Mouse (Mus musculus): ENCODE measurements around the gene Med24. TPM values are rescaled to one million over a fixed set of nuclear protein-coding genes. Genes with fewer than 3 reads are reported as not detected.

Med24 gene
- polyA plus RNA-seq, 1 experiment from 2014 or later = 55.1 TPM

GRCm38 (mm10) chr11:98762756-98763501 is 33.7 kb upstream of the Med24 start:
- DNase-seq (ENCODE audit: low spot score) (no peak), ATAC-seq (replicated peaks; ENCODE audit: insufficient number of reproducible peaks, low FRiP score, low TSS enrichment, low read depth) (no peak)
- Histone ChIP-seq H3K9me3 (replicated peaks; ENCODE audit: control insufficient read depth, low read length) (no peaks in the 10 kb centered on the region), H3K36me3 (replicated peaks; ENCODE audit: control insufficient read depth, insufficient read depth, low read depth, low read length) (peaks cover 5% of the 10 kb centered on the region), H3K9ac (replicated peaks; ENCODE audit: low read length) (no peak overlapping the region), H3K4me3 (ENCODE audit: low read depth, low read length) (no peak overlapping the region), H3K4me2 (ENCODE audit: low read depth, low read length) (no peak overlapping the region), H3K27me3 (ENCODE audit: control insufficient read depth, insufficient read depth, low read length) (no peaks in the 10 kb centered on the region), H3K27ac (replicated peaks; ENCODE audit: low read depth, low read length) (no peak overlapping the region), H3K4me1 (ENCODE audit: control insufficient read depth, insufficient read depth, low read length) (peaks cover 10% of the 10 kb centered on the region; the same call in 1 of the 2 replicates)
- 63% methylated on average over 17 of the region's 17 CpGs for WGBS

GRCm38 (mm10) chr11:98761939-98762338 is 32.7 kb upstream of the Med24 start:
- Histone ChIP-seq H3K4me3 (ENCODE audit: low read depth, low read length) (no peak overlapping the region), H3K27ac (replicated peaks; ENCODE audit: low read depth, low read length) (no peak overlapping the region), H3K4me1 (ENCODE audit: control insufficient read depth, insufficient read depth, low read length) (peaks cover 4% of the 10 kb centered on the region; the same call in 1 of the 2 replicates), H3K4me2 (ENCODE audit: low read depth, low read length) (no peak overlapping the region), H3K27me3 (ENCODE audit: control insufficient read depth, insufficient read depth, low read length) (no peaks in the 10 kb centered on the region), H3K9ac (replicated peaks; ENCODE audit: low read length) (no peak overlapping the region), H3K36me3 (replicated peaks; ENCODE audit: control insufficient read depth, insufficient read depth, low read depth, low read length) (peaks cover 5% of the 10 kb centered on the region), H3K9me3 (replicated peaks; ENCODE audit: control insufficient read depth, low read length) (no peaks in the 10 kb centered on the region)
- no peak for DNase-seq (ENCODE audit: low spot score)
- 88% methylated on average over 4 of the region's 4 CpGs for WGBS
- no peak for ATAC-seq (replicated peaks; ENCODE audit: insufficient number of reproducible peaks, low FRiP score, low TSS enrichment, low read depth)

GRCm38 (mm10) chr11:98756711-98757110 is 27.5 kb upstream of the Med24 start:
- Histone ChIP-seq H3K27me3 (ENCODE audit: control insufficient read depth, insufficient read depth, low read length) (no peaks in the 10 kb centered on the region), H3K4me1 (ENCODE audit: control insufficient read depth, insufficient read depth, low read length) (no peaks in the 10 kb centered on the region; the same call in 1 of the 2 replicates), H3K4me3 (ENCODE audit: low read depth, low read length) (no peak overlapping the region), H3K9me3 (replicated peaks; ENCODE audit: control insufficient read depth, low read length) (no peaks in the 10 kb centered on the region), H3K4me2 (ENCODE audit: low read depth, low read length) (no peak overlapping the region), H3K36me3 (replicated peaks; ENCODE audit: control insufficient read depth, insufficient read depth, low read depth, low read length) (peaks cover 1% of the 10 kb centered on the region; the same call in 1 of the 2 replicates), H3K9ac (replicated peaks; ENCODE audit: low read length) (no peak overlapping the region), H3K27ac (replicated peaks; ENCODE audit: low read depth, low read length) (no peak overlapping the region)
- 84% methylated on average over 12 of the region's 12 CpGs for WGBS
- no peak for DNase-seq (ENCODE audit: low spot score)
- no peak for ATAC-seq (replicated peaks; ENCODE audit: insufficient number of reproducible peaks, low FRiP score, low TSS enrichment, low read depth)

DNA sequence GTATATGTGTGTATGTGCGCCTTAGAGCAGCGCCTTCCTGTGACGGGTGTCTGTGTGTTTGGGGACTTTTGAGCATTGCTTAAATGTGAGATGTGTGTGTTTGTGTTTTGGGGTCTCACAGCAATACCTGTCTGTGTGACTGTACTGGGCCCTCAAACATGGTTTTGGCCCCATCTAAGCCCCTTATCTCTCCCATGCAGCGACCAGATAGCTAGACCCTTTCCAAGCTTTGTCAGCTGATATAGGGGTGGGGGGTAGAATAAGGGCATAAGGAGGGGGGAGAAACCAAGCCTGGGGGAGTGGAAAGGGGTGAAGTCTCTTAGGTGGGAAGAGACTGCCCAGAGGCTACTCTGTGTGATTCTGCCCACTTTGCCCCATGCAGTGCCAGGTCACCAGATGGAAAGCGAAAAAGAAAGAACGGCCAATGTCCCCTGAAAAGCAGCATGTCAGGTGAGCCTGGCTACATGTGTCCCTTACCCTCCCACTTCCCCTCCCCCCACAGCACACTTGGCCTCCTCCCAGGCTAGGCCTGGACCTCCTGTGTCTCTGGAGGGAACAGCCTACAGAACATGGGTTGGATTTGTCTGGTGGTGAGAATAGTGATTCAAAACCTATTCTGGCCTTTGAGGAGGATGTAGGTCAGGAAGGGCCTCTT is 26.6 kb upstream of the Med24 start:
- DNase-seq (ENCODE audit: low spot score) (no peak), ATAC-seq (replicated peaks; ENCODE audit: insufficient number of reproducible peaks, low FRiP score, low TSS enrichment, low read depth) (no peak)
- 92% methylated on average over 6 of the region's 6 CpGs for WGBS

DNA sequence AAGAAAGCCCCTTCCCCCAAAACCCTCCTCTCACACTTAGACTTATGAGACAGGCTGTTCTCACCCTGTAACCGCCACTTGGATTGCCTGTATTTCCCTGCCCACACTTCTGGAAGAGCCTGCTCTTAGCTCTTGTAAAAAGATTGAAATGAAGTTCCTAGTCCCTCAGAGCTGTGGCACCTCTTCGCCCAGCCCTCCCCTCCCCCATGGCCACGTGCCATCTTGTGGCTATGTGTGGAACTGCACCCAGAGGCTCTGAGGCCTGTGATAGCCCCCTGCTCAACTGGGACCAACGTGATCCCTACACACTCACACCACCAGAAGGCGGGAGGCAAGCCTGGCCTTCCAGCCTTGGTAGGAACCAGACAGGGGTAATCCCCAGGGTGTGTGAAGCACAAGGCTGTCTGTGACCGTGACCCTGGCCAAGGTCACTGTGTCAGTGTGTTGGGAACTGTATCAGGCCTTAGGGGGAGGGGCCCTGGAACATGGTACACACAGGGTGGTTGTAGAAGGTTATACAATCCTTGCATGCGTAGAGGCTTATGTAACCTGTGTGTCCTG is 25.5 kb upstream of the Med24 start:
- H3K27me3 ChIP-seq (ENCODE audit: control insufficient read depth, insufficient read depth, low read length) = no peaks in the 10 kb centered on the region
- no peak overlapping the region for H3K4me2 ChIP-seq (ENCODE audit: low read depth, low read length)
- no peak overlapping the region for H3K4me3 ChIP-seq (ENCODE audit: low read depth, low read length)
- 23% methylated on average over 7 of the region's 7 CpGs for WGBS
- H3K36me3 ChIP-seq (replicated peaks; ENCODE audit: control insufficient read depth, insufficient read depth, low read depth, low read length) = no peaks in the 10 kb centered on the region
- peaks cover 3% of the 10 kb centered on the region for H3K4me1 ChIP-seq (ENCODE audit: control insufficient read depth, insufficient read depth, low read length)
- no peak overlapping the region for H3K9ac ChIP-seq (replicated peaks; ENCODE audit: low read length)
- ATAC-seq (replicated peaks; ENCODE audit: insufficient number of reproducible peaks, low FRiP score, low TSS enrichment, low read depth) = 0 out of 2 replicates have a peak, but pooled peaks have one; percentile 53
- H3K27ac ChIP-seq (replicated peaks; ENCODE audit: low read depth, low read length) = no peak overlapping the region
- peak; percentile 84 for DNase-seq (ENCODE audit: low spot score)
- no peaks in the 10 kb centered on the region for H3K9me3 ChIP-seq (replicated peaks; ENCODE audit: control insufficient read depth, low read length)

More for the DNA sequence above, 26.6 kb upstream of the Med24 start:
- H3K4me3 ChIP-seq (ENCODE audit: low read depth, low read length) = no peak overlapping the region
- peaks cover under 1% of the 10 kb centered on the region for H3K4me1 ChIP-seq (ENCODE audit: control insufficient read depth, insufficient read depth, low read length)
- no peaks in the 10 kb centered on the region for H3K9me3 ChIP-seq (replicated peaks; ENCODE audit: control insufficient read depth, low read length)
- H3K9ac ChIP-seq (replicated peaks; ENCODE audit: low read length) = no peak overlapping the region
- H3K27me3 ChIP-seq (ENCODE audit: control insufficient read depth, insufficient read depth, low read length) = no peaks in the 10 kb centered on the region
- no peak overlapping the region for H3K27ac ChIP-seq (replicated peaks; ENCODE audit: low read depth, low read length)
- no peaks in the 10 kb centered on the region for H3K36me3 ChIP-seq (replicated peaks; ENCODE audit: control insufficient read depth, insufficient read depth, low read depth, low read length)
- H3K4me2 ChIP-seq (ENCODE audit: low read depth, low read length) = no peak overlapping the region

DNA sequence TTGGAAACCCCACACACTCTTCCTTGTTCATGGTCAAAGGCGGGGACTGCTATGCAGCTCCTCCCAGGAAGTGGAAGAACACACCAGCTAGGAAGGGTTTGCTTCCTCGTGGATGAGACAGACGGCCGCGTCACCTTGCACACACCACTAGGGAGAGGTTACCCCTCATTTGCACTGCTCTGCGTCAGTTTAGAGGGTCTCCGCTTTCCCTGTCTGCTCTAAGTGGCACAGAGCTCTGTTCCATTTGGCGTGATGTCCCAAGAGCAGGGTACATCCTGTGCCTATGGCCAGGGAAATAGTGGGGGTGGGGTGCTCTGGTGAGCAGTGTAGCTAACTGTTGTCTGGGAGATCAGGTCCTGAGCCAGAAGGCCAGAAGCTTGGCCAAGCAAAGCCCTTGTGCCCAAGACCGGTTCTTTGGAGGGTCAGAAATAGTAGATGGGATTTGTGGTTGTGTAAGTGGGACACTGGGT is 25.0 kb upstream of the Med24 start:
- Histone ChIP-seq H3K27ac (replicated peaks; ENCODE audit: low read depth, low read length) (no peak overlapping the region), H3K4me3 (ENCODE audit: low read depth, low read length) (no peak overlapping the region), H3K9me3 (replicated peaks; ENCODE audit: control insufficient read depth, low read length) (no peaks in the 10 kb centered on the region), H3K4me2 (ENCODE audit: low read depth, low read length) (no peak overlapping the region), H3K36me3 (replicated peaks; ENCODE audit: control insufficient read depth, insufficient read depth, low read depth, low read length) (no peaks in the 10 kb centered on the region), H3K27me3 (ENCODE audit: control insufficient read depth, insufficient read depth, low read length) (no peaks in the 10 kb centered on the region), H3K4me1 (ENCODE audit: control insufficient read depth, insufficient read depth, low read length) (peaks cover 3% of the 10 kb centered on the region), H3K9ac (replicated peaks; ENCODE audit: low read length) (no peak overlapping the region)
- no peak for ATAC-seq (replicated peaks; ENCODE audit: insufficient number of reproducible peaks, low FRiP score, low TSS enrichment, low read depth)
- 61% methylated on average over 9 of the region's 9 CpGs for WGBS
- DNase-seq (ENCODE audit: low spot score) = no peak

- DNase-seq (ENCODE audit: low spot score) (no peak), ATAC-seq (replicated peaks; ENCODE audit: insufficient number of reproducible peaks, low FRiP score, low TSS enrichment, low read depth) (no peak)
- Histone ChIP-seq H3K9me3 (replicated peaks; ENCODE audit: control insufficient read depth, low read length) (no peaks in the 10 kb centered on the region), H3K36me3 (replicated peaks; ENCODE audit: control insufficient read depth, insufficient read depth, low read depth, low read length) (no peaks in the 10 kb centered on the region), H3K27ac (replicated peaks; ENCODE audit: low read depth, low read length) (no peak overlapping the region), H3K4me3 (ENCODE audit: low read depth, low read length) (no peak overlapping the region), H3K9ac (replicated peaks; ENCODE audit: low read length) (no peak overlapping the region), H3K4me1 (ENCODE audit: control insufficient read depth, insufficient read depth, low read length) (peaks cover 10% of the 10 kb centered on the region), H3K4me2 (ENCODE audit: low read depth, low read length) (no peak overlapping the region), H3K27me3 (ENCODE audit: control insufficient read depth, insufficient read depth, low read length) (no peaks in the 10 kb centered on the region)
- WGBS = 87% methylated on average over 5 of the region's 5 CpGs
These were observed 24.0 kb upstream of the Med24 start for GRCm38 (mm10) chr11:98753264-98753663.
